Mouse (Mus musculus): ENCODE measurements around the gene Letmd1. TPM values are rescaled to one million over a fixed set of nuclear protein-coding genes. Genes with fewer than 3 reads are reported as not detected.

Gene Letmd1
- polyA plus RNA-seq, 1 experiment from 2014 or later, result 15.3 TPM

Other genes with a start within 250 kb of the Letmd1 start
- 28.6 and 31.4 TPM in 2 replicates for gene Atf1, start 241.2 kb upstream of the Letmd1 start, polyA plus RNA-seq (2015; fragmentation: Nextera tagmentation; extraction: Ambion mirVana)
- not detected in 2 replicates for gene Tmprss12, start 188.2 kb upstream of the Letmd1 start, polyA plus RNA-seq (2015; fragmentation: Nextera tagmentation; extraction: Ambion mirVana)
- gene Mettl7a1, start 164.9 kb upstream of the Letmd1 start, polyA plus RNA-seq (2015; fragmentation: Nextera tagmentation; extraction: Ambion mirVana), result 12.6 and 13.5 TPM in 2 replicates
- not detected in 2 replicates for gene Mettl7a3, start 134.1 kb upstream of the Letmd1 start, polyA plus RNA-seq (2015; fragmentation: Nextera tagmentation; extraction: Ambion mirVana)
- 0.08 and 0.13 TPM in 2 replicates for gene Methig1, start 115.9 kb upstream of the Letmd1 start, polyA plus RNA-seq (2015; fragmentation: Nextera tagmentation; extraction: Ambion mirVana)
- not detected in 2 replicates for gene Mettl7a2, start 115.8 kb upstream of the Letmd1 start, polyA plus RNA-seq (2015; fragmentation: Nextera tagmentation; extraction: Ambion mirVana)
- not detected in 2 replicates for gene Higd1c, start 104.5 kb upstream of the Letmd1 start, polyA plus RNA-seq (2015; fragmentation: Nextera tagmentation; extraction: Ambion mirVana)
- 0.04 TPM in 1 of 2 replicates, not detected in the other for gene Gm5475, start 46.9 kb upstream of the Letmd1 start, polyA plus RNA-seq (2015; fragmentation: Nextera tagmentation; extraction: Ambion mirVana)
- 37.1 and 40.0 TPM in 2 replicates for gene Slc11a2, start 44.0 kb upstream of the Letmd1 start, polyA plus RNA-seq (2015; fragmentation: Nextera tagmentation; extraction: Ambion mirVana)
- 0.84 and 0.98 TPM in 2 replicates for gene Csrnp2, start 26.5 kb downstream of the Letmd1 start, polyA plus RNA-seq (2015; fragmentation: Nextera tagmentation; extraction: Ambion mirVana)
- 3.5 and 4.3 TPM in 2 replicates for gene Tfcp2, start 83.0 kb downstream of the Letmd1 start, polyA plus RNA-seq (2015; fragmentation: Nextera tagmentation; extraction: Ambion mirVana)
- 0.18 and 0.50 TPM in 2 replicates for gene Pou6f1, start 131.0 kb downstream of the Letmd1 start, polyA plus RNA-seq (2015; fragmentation: Nextera tagmentation; extraction: Ambion mirVana)
- gene Dazap2, start 146.3 kb downstream of the Letmd1 start, polyA plus RNA-seq (2015; fragmentation: Nextera tagmentation; extraction: Ambion mirVana), result 131 and 146 TPM in 2 replicates
- 9.1 and 9.3 TPM in 2 replicates for gene Smagp, start 167.9 kb downstream of the Letmd1 start, polyA plus RNA-seq (2015; fragmentation: Nextera tagmentation; extraction: Ambion mirVana)
- 18.0 and 20.6 TPM in 2 replicates for gene Bin2, start 200.5 kb downstream of the Letmd1 start, polyA plus RNA-seq (2015; fragmentation: Nextera tagmentation; extraction: Ambion mirVana)
- 20.3 and 30.0 TPM in 2 replicates for gene Cela1, start 218.9 kb downstream of the Letmd1 start, polyA plus RNA-seq (2015; fragmentation: Nextera tagmentation; extraction: Ambion mirVana)

Measured in liver, embryonic 16.5 days (tissue).